Mouse (Mus musculus) neural tube, embryonic 15.5 days (tissue): ENCODE measurements at regions not wholly inside any gene's neighbourhood (a gene's known extent, or its start where the extent isn't known, plus 50 kb on each side); places are given as distances from the start of the nearest gene placed in this dataset.

Experiments used
- ATAC-seq: fragments of 200-750 bp; cut with Nextera tagmentation; 2 replicates; pipeline ENCODE4 v1.8.0; 2017; ENCODE audit warnings: mild to moderate bottlenecking, moderate TSS enrichment, moderate library complexity; ENCODE audit not compliant: low FRiP score
- H3K27ac ChIP-seq: fragments of 300-500 bp; sonication (generic); replicated peaks from 2 replicates; pipeline ENCODE4 v1.5.1; 2015; ENCODE audit warnings: mild to moderate bottlenecking, inconsistent platforms
- H3K27me3 ChIP-seq: fragments of 300-500 bp; sonication (generic); replicated peaks from 2 replicates; pipeline ENCODE4 v1.6.1; 2015; ENCODE audit warnings: inconsistent platforms
- H3K36me3 ChIP-seq: fragments of 300-500 bp; sonication (generic); 2 replicates; pipeline ENCODE4 v1.6.1; 2015; ENCODE audit warnings: inconsistent platforms
- H3K4me1 ChIP-seq: fragments of 300-500 bp; sonication (generic); 2 replicates; pipeline ENCODE4 v1.6.1; 2015; ENCODE audit warnings: inconsistent platforms
- H3K4me2 ChIP-seq: fragments of 300-500 bp; sonication (generic); 2 replicates; pipeline ENCODE4 v1.6.1; 2015; ENCODE audit warnings: inconsistent platforms, mild to moderate bottlenecking, moderate library complexity
- H3K4me3 ChIP-seq: fragments of 300-500 bp; sonication (generic); replicated peaks from 2 replicates; pipeline ENCODE4 v1.5.1; 2015; ENCODE audit warnings: mild to moderate bottlenecking, inconsistent platforms
- H3K9ac ChIP-seq: fragments of 300-500 bp; sonication (generic); replicated peaks from 2 replicates; pipeline ENCODE4 v1.6.1; 2015; ENCODE audit warnings: mild to moderate bottlenecking, inconsistent platforms
- H3K9me3 ChIP-seq: fragments of 300-500 bp; sonication (generic); replicated peaks from 2 replicates; pipeline ENCODE4 v1.6.1; 2016; ENCODE audit warnings: inconsistent platforms
- WGBS: fragments of 180-500 bp; shearing (Covaris S2); methylation state at CpG from one replicate; pipeline ENCODE4 v1.1.7; 2015; ENCODE audit warnings: mixed read lengths; 5-methylcytosine and 5-hydroxymethylcytosine counted together

- Histone ChIP-seq H3K4me3 (no peak overlapping the region), H3K36me3 (no peaks in the 10 kb centered on the region), H3K27me3 (peaks cover 19% of the 10 kb centered on the region; the same call in 1 of the 2 replicates), H3K27ac (no peak overlapping the region), H3K9me3 (no peaks in the 10 kb centered on the region), H3K4me2 (no peak overlapping the region), H3K4me1 (0 out of 2 replicates have a peak, but pooled peaks cover 2% of the 10 kb centered on the region), H3K9ac (no peak overlapping the region)
- ATAC-seq = 0 out of 2 replicates have a peak, but pooled peaks have one; percentile 28
- WGBS = 40% methylated on average over 8 of the region's 9 CpGs
Measured at GRCm38 (mm10) chrX:99339081-99339876, 131.8 kb downstream of the Pja1 start.

GRCm38 (mm10) chrX:99336616-99337553 lies 134.2 kb downstream of the Pja1 start:
- Histone ChIP-seq H3K27me3 (peaks cover 19% of the 10 kb centered on the region; the same call in 1 of the 2 replicates), H3K4me2 (no peak overlapping the region)
- ATAC-seq = no peak

GRCm38 (mm10) chrX:99335886-99336589 lies 135.0 kb downstream of the Pja1 start:
- Histone ChIP-seq H3K36me3 (no peaks in the 10 kb centered on the region), H3K9ac (no peak overlapping the region), H3K4me3 (no peak overlapping the region), H3K4me1 (0 out of 2 replicates have a peak, but pooled peaks cover 2% of the 10 kb centered on the region), H3K27ac (no peak overlapping the region), H3K9me3 (no peaks in the 10 kb centered on the region), H3K4me2 (no peak overlapping the region), H3K27me3 (peaks cover 19% of the 10 kb centered on the region; the same call in 1 of the 2 replicates)
- 59% methylated on average over 8 of the region's 8 CpGs for WGBS
- ATAC-seq = no peak

More at GRCm38 (mm10) chrX:99336616-99337553, 134.2 kb downstream of the Pja1 start:
- Histone ChIP-seq H3K36me3 (no peaks in the 10 kb centered on the region), H3K4me1 (0 out of 2 replicates have a peak, but pooled peaks cover 2% of the 10 kb centered on the region), H3K9me3 (no peaks in the 10 kb centered on the region), H3K4me3 (no peak overlapping the region), H3K9ac (no peak overlapping the region), H3K27ac (no peak overlapping the region)
- 52% methylated on average over 8 of the region's 8 CpGs for WGBS

- no peaks in the 10 kb centered on the region for H3K9me3 ChIP-seq
- WGBS = 39% methylated on average over 4 of the region's 4 CpGs
- no peak for ATAC-seq
- no peak overlapping the region for H3K9ac ChIP-seq
- H3K4me3 ChIP-seq = no peak overlapping the region
- 0 out of 2 replicates have a peak, but pooled peaks cover 2% of the 10 kb centered on the region for H3K4me1 ChIP-seq
- no peak overlapping the region for H3K27ac ChIP-seq
- H3K4me2 ChIP-seq = no peak overlapping the region
- no peaks in the 10 kb centered on the region for H3K36me3 ChIP-seq
- peaks cover 25% of the 10 kb centered on the region; the same call in 1 of the 2 replicates for H3K27me3 ChIP-seq
Measured at GRCm38 (mm10) chrX:99332457-99332770, 138.7 kb downstream of the Pja1 start.

- no peak overlapping the region for H3K27ac ChIP-seq
- H3K9ac ChIP-seq = no peak overlapping the region
- no peak overlapping the region for H3K4me3 ChIP-seq
- ATAC-seq = peak; percentile 24; the same call in 1 of the 2 replicates
- H3K4me1 ChIP-seq = 0 out of 2 replicates have a peak, but pooled peaks cover 2% of the 10 kb centered on the region
- no peaks in the 10 kb centered on the region for H3K36me3 ChIP-seq
- H3K4me2 ChIP-seq = no peak overlapping the region
- peaks cover 20% of the 10 kb centered on the region for H3K27me3 ChIP-seq
- no peaks in the 10 kb centered on the region for H3K9me3 ChIP-seq
- WGBS = 42% methylated on average over 9 of the region's 9 CpGs
Measured at GRCm38 (mm10) chrX:99331764-99332456, 139.2 kb downstream of the Pja1 start.

- peaks cover 17% of the 10 kb centered on the region for H3K27me3 ChIP-seq
- H3K36me3 ChIP-seq = no peaks in the 10 kb centered on the region
- no peak overlapping the region for H3K27ac ChIP-seq
- H3K4me2 ChIP-seq = no peak overlapping the region
- no peaks in the 10 kb centered on the region for H3K4me1 ChIP-seq
- no peak overlapping the region for H3K4me3 ChIP-seq
- H3K9ac ChIP-seq = no peak overlapping the region
- no peaks in the 10 kb centered on the region for H3K9me3 ChIP-seq
- ATAC-seq = no peak
- 86% methylated on average over 8 of the region's 8 CpGs for WGBS
Measured at GRCm38 (mm10) chrX:99330386-99330785, 140.7 kb downstream of the Pja1 start.

- Histone ChIP-seq H3K9ac (no peak overlapping the region), H3K4me3 (no peak overlapping the region), H3K9me3 (no peaks in the 10 kb centered on the region), H3K4me1 (no peaks in the 10 kb centered on the region), H3K27ac (no peak overlapping the region), H3K36me3 (no peaks in the 10 kb centered on the region), H3K4me2 (no peak overlapping the region), H3K27me3 (peaks cover 19% of the 10 kb centered on the region)
- 81% methylated on average over 4 of the region's 4 CpGs for WGBS
- ATAC-seq = no peak
Measured at GRCm38 (mm10) chrX:99328576-99328975, 142.5 kb downstream of the Pja1 start.

- Histone ChIP-seq H3K27ac (no peak overlapping the region), H3K4me2 (no peak overlapping the region), H3K9ac (no peak overlapping the region), H3K27me3 (peaks cover 22% of the 10 kb centered on the region), H3K9me3 (no peaks in the 10 kb centered on the region), H3K36me3 (no peaks in the 10 kb centered on the region), H3K4me3 (no peak overlapping the region), H3K4me1 (no peaks in the 10 kb centered on the region)
- 34% methylated on average over 7 of the region's 7 CpGs for WGBS
- ATAC-seq = peak; percentile 65; the same call in 1 of the 2 replicates
Measured at GRCm38 (mm10) chrX:99326167-99326566, 144.9 kb downstream of the Pja1 start.

GRCm38 (mm10) chrX:99325460-99325859 lies 145.6 kb downstream of the Pja1 start:
- H3K36me3 ChIP-seq = no peaks in the 10 kb centered on the region
- no peak overlapping the region for H3K4me2 ChIP-seq
- H3K9me3 ChIP-seq = no peaks in the 10 kb centered on the region
- peak; percentile 57; the same call in 1 of the 2 replicates for ATAC-seq
- H3K27me3 ChIP-seq = peaks cover 22% of the 10 kb centered on the region
- H3K9ac ChIP-seq = no peak overlapping the region
- H3K27ac ChIP-seq = 0 out of 2 replicates have a peak overlapping the region, but pooled peaks have one; percentile 18
- no peak overlapping the region for H3K4me3 ChIP-seq
- no peaks in the 10 kb centered on the region for H3K4me1 ChIP-seq
- WGBS = 55% methylated on average over 8 of the region's 8 CpGs

GRCm38 (mm10) chrX:99324546-99325170 lies 146.4 kb downstream of the Pja1 start:
- Histone ChIP-seq H3K4me3 (no peak overlapping the region), H3K9me3 (no peaks in the 10 kb centered on the region), H3K27ac (no peak overlapping the region), H3K36me3 (no peaks in the 10 kb centered on the region), H3K4me2 (no peak overlapping the region), H3K9ac (no peak overlapping the region), H3K4me1 (no peaks in the 10 kb centered on the region), H3K27me3 (peaks cover 20% of the 10 kb centered on the region)
- WGBS = 60% methylated on average over 6 of the region's 6 CpGs
- no peak for ATAC-seq
